Mouse (Mus musculus): ENCODE measurements around the gene Fam20c.

The Fam20c gene

DNA sequence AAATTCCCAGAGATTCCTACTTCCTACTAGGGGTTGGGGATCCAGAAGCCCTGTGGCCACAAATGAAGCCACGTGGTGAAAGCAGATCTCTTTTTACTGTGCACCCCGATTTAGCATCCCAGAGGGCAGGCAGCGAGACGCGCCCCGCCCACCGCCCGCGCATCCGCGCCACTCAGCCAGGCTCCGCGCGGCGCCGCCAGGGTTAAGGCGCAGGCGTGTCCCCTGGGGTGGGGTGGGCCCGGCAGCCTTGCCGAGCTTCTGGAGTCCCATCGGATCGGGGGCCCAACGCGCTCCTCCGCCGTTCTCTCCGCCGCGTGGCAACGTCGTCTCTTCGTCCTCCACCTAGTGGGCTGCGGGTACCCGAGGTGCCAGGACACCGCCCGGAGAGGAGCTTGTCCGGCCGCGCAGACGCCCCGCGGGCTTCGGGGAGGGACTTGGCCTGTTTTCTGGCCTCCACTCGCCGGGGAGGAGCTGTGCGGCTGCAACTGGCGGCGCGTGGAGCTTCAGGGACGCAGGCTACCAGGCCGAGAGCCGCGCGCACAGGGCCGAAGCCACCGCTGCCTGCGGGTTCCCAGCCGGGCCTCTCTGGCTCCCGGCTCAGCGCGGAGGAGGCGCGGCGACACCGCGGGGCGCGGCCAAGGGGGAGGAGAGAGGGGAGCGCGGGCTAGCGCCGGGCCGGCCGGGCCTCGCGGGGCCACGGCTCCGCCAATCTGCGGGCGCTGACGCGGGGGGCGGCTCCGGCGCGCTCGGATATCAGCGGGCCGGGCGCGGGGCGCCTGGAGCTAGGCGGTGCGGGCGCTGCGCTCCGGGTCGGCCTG lies at the start of gene Fam20c:
TSS of gene Fam20c (plus strand) at position 212 of the 818 bp plus-strand sequence.
- peak; percentile 72 for DNase-seq (ENCODE audit: low spot score)

DNA sequence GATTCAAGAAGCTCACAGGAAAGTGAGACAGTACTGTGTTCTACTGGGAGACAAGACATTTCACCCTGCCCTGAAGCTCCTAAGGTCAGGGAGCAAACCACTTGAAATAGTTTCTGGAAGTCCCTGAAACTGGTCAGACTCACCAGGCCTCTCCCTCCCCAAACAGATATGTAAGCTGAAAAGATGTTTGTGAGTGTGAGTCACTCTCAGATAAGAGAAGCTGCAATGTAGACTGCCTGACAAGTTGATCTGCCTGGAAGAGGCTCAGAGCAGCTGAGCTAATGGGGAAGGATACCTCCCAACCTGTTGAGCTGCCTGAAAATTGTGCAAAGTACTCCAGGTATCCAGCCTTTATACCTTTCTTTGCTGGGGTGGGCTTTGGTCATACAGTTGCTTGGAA lies 46.9 kb upstream of the Fam20c start:
- no peak for DNase-seq (ENCODE audit: low spot score)

DNA sequence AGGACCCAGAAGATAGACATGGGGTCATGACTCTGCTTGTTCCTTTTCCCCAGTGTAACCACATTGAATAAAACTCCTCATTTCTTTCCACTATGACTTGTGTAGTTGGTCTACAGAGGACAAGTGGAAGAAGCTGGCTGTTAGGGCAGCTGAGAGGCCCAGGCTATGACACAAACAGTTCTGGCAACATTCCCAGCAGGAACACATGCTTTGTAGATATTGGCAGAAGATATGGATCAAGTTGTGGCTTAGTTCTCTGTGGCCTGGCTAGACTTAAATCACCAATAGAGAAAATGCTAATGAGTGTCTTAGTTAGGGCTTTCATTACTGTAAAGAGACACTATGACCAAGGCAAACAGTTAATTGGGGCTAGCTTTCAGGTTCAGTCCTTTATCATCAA lies 45.7 kb upstream of the Fam20c start:
- DNase-seq (ENCODE audit: low spot score), result no peak

DNA sequence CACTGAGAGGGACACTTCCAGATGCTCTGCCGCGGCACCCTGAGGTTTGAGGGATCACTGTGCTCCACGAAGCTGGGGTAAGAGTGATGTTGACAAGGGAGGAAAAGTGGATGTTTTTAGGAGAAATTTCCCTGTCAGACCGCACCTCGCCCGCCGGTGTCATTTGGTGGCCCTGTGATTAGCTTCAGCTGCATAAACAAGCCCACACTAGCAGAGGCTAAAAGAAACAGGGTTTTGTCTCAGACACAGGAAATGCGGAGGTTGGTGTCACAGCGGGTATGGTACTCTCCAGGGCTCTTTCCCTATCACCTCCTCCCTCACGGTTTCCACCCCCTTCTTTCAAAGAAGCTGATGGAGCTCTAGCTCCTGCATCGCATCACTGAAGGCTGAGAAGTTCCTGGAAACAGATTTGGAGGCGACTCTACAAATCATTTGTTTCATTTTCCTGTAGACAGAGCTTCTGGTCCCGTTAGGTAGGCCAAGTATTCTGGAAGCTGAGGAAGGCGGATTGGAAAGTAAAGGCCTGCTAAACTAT lies 38.7 kb upstream of the Fam20c start:
- DNase-seq (ENCODE audit: low spot score), result no peak

DNA sequence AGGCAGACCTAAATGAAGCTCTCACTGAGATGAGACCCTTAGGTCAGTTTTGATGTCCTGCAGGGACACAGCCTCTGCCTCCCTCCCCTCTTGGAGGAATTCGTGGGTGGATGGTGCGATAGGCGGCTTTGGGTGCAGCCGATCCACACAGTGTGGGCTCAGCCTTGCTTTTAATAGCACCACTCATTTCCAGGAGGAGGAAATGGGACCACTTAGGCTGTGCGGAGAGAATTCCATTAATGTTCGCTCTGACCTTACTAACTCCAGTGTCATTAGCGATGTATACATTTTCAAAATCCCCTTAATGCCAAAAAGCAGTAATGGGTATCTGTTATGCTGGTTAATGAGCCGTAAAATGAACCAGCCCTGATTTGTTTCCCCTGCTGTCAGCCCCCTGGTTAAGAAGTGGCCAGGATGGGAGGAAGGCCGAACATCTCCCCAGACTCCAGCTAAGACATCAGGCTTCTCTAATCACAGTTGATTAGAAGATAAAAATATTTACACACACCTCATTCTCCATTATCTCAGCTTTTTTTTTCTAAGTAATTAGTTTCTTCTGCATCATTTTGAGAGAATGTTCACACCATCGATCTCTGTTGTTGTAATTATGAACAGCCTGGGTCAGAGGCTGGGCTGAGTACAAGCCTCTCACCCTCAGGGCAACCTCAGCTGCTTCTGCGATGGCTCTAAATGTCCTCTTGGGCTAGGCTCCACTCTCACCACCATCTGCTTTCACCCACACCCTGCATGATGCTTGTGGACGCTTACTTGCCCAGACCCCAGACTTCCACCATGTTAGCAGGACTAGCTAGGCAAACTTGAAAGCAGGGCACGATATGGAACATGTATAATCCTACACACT lies 33.8 kb upstream of the Fam20c start:
- DNase-seq (ENCODE audit: low spot score), result no peak

DNA sequence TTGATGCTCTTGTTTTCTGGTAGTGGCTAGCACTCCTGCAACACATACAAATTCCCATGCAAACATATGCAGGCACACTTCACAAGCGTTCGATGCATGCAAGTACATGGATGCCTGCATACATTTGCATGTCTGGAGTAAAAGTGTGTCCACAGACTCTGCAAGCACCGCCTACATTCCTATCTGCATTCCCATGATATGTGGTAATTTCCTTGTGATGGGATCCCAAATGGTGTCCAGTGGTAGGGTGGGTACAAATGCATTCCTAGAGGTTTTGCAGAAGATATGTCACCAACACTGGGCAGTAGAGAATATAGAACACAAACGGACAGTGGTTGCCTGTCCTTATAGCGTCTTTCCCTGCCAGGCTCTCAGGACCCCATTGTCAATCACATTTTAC lies 29.9 kb upstream of the Fam20c start:
- no peak for DNase-seq (ENCODE audit: low spot score)

DNA sequence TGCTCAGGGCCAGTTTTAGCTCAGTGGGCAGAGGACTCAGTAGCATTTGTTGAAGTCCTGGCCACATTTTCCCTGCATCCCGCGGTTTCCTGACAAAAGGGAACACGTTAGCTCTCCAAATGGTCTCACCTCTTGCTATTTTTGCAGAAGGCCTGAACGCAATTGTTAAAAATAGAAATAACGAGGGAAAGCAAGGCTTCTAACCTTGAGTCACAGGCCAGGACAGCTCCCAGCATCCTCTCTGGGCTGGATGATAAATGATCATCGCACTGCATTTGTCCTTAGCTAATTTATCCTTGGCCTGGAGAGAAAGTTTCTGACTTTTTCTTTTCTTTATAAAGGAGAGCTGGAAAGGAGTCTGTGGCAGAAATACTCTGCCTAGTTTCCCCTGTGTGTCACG lies 29.2 kb upstream of the Fam20c start:
- no peak for DNase-seq (ENCODE audit: low spot score)

DNA sequence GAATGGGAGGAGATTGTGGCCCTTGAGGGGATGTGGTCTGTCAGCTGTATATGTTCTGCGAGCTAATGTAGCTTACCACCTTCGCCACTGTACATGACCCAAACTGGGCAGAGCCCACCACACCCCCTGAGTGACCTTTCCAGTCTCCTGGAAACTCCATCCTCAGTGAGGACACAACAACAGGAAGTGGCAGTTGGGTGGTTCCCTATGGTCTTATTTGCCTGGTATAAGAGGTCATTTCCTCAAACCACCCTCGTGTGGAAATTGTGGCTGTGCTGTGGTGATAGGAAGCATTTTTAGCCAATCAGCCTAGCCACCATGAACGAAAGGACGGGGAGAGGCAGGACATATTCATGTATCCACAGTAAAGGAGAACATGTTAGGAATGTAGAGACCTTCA lies 23.5 kb upstream of the Fam20c start:
- DNase-seq (ENCODE audit: low spot score), result no peak

DNA sequence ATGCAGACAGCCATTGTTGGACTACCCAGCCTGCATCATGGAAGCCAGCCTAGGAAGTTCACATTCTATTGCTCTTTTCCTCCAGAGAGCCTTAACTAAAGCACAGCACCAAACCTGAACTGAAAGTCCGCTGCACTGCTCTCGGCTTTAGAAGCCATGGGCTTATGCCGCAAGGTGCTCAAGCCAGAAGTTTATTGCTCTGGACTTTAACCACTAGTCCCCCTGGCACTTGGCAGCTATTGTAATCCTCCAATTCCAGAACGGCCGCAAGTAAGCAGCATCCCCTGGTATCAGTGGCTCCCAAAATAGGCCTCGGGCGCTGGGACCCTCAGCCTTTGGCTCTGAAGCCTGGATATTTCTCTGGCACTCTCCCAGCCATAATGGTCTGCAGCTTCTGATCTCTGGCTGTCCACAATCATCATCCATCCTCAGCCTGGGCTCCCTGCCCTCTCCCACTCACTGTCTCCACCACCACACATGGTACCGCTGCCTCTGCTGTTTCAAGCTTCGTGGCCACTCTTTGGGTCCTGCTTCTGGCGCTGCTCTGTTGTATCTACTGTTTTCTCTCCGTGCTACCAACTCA lies 20.9 kb upstream of the Fam20c start:
- no peak for DNase-seq (ENCODE audit: low spot score)

DNA sequence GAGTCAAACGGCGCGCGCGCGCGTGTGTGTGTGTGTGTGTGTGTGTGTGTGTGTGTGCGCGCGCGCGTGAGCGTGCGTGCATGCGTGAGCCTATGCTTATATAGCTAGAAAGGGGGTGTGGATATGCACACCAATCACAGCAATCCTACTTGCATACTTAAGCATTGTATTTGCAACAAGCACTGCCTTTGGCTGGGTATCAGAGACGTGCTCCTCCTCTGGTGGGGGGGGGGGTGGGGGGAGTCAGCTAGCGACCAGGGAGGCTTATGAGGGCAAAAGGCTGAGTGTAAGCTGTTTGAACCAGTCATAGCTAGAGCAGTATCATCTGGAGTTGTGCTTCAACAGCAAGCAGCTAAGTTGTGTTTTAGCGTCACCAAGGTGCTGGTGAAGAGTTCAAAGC lies 20.3 kb upstream of the Fam20c start:
- no peak for DNase-seq (ENCODE audit: low spot score)

DNA sequence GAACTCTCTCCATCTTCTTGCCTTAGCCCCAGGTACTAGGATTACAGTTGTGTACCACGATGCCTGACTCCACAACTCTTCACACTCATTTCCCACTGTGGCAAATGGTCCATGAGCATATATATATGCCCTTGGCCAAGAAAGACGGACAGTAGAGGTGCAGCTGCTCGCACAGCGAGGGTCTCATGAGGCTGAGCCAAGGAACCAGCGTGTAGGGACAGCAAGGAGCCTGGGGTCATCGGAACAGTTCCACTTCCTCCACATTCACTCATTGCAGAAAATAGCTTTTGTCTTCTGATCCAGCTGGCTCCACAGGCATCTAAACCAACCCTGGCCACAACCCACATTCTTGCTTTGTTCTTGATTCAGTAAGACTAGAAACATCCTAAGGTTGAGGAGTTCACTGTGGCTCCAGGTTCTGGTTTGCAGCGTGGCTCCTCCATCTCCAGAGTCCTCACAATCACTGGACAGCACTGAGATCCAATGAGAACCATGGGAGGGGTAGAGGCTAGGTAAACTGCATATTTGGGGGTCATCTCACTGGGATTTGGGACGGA lies 19.0 kb upstream of the Fam20c start:
- DNase-seq (ENCODE audit: low spot score), result no peak

DNA sequence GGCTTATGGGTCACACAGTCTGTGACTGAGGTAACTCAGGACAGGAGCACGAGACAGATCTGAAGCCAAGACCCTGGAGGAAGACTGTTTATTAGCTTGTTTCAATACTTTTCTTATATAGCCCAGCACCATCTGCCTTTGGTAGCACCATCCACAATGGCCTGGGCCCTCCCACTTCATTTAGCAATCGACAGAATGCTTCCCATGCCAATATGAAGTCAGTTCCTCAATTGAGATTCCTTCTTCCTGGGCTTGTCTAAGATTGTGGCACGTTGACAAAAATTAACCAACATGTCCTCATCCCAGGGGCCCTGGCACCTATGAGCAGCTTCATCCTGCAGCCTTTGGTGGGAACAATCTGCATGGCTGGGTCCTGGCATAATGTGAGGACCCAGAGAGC lies 14.2 kb upstream of the Fam20c start:
- DNase-seq (ENCODE audit: low spot score), result no peak

DNA sequence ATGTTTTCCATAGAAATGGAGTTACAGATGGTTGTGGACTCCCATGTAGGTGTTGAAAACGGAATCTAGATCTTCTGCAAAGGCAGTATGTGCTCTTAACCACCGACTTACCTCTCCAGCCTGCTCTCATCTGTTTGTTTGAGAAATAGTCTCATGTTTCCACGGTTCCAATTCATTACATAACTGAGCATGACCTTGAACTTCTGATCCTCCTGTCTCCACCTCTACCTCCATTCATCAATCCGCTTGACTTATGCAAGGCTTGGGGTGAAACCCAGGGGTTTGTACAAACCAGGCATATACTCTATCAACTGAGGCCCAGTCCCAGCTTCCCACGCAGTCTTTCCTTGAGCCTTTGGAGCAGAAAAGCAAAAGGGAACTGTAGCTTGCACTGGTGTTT lies 12.8 kb upstream of the Fam20c start:
- DNase-seq (ENCODE audit: low spot score), result no peak

DNA sequence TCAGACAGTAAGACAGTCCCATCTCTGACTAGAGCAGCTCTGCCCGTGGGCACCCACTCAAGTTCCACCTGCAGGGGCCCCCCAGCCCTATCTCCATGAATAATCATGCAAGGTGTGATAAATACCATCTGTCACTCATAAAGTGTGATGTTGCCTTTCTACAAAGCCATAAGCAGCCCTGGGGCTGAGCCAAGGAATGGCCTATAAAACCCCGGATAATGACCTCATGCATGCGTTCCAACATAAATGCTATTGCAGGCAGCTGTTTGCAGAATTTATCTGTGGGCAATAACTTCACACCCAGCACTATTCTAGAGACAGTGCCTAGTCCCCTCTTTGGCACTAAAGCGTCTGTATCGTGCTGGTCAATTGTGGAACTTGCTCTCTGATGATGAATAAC lies 12.0 kb upstream of the Fam20c start:
- DNase-seq (ENCODE audit: low spot score), result no peak

DNA sequence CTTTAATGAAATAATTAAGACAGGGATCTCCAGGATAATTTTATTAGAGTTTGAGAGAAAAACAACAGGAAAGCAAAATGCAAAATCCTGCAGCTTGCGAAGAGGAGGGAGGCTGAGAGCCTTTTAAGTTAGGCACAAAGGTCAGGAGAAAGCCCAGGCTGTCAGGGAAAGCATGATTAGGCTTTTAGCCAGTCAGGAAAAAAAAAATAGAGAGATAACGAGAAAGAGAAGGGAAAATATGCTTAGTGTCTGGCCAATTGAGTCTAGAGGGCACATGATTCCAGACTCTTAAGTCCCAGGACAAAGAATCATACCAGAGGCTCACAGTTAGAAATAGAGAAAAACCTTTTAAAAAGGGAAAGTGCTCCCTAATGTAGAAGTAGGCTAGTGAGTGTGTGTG lies 10.7 kb upstream of the Fam20c start:
- DNase-seq (ENCODE audit: low spot score), result no peak

DNA sequence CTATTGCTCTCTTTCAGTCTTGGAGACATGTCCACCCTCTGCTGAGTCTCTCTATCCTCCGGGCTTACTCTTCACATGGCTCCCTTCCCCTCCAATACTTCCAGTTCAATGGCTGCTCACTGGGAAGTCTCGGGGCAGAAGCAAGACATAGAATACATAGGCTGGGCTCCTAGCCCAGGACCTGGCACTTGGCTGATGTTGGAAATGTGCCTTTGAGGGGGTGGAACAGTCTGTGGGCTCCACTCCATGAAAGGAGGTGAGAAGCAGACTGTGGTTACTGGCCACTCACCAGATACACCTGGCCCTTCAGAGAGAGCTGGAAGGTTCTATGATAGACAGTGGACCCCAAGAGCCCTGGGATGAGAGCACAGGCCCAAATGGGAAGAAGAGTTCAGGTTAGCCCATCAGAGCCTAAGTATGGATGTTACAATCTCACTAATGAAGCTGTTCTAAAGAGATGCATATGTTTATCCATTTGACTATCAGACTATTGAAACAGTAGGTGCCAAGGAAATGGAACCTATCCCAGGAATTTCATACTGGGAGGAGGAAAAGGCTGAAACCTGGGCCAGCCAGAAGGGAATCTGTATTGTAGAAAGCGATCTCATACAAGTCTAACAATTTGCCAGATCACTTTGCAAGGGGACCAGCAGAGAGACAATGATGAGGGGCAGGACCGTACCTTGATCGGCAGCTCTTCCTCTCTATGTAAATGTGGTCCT lies 8.8 kb upstream of the Fam20c start:
- DNase-seq (ENCODE audit: low spot score), result no peak

DNA sequence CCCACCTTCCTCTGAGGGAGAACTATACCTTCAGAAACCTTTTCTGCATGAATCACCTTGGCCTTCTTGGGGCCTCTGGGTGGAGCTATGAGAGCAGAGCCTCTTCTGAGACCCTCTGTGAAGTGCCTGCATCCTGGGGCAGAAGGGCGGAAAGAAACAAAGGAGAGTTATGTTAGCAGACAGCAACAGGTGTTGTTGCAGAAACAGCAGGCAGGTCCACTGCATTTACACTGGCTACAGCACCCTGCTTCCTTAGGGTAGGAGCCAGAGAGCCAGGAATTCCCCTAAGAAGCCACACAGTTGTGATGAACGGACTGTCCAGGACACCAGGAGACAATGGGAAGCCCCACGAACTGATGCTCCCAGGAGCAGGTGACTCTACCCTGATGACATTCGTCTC lies 1.0 kb upstream of the Fam20c start:
- no peak for DNase-seq (ENCODE audit: low spot score)

DNA sequence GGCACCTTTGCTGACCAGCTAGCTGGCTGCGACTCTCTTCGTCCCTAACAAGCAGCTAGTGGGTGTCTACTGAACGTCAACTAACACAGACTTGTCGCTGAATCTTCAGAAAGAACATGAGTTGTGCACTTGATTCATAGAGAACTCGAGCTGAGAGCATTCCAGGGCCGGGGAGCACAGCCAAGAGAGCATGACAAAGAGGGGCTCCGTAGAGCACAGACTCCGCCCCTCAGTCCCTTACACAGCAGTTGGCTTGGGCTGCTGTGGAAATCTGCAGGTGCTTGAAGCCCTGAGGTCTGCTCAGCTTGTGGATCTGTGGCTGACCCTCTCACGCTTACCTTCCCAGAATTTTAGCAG lies 390 bp upstream of the Fam20c start:
- DNase-seq (ENCODE audit: low spot score), result no peak

DNA sequence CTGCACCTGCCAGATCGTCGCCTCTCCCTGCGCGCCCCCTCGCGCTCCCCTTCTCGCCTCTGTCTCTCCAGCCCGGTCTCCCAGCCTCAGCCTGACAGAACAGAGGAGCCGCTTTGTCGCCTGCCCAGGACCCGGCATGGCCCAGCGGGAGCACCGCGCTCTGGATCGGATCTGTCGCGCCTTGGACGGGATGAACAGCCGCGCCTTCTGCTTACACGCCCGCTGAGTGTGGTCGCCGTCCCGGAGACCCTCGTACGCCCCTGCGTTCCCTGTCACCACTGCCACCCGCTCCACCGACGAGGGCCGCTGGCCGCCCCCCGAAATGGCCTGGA lies 773 bp downstream of the Fam20c start:
- no peak for DNase-seq (ENCODE audit: low spot score)

DNA sequence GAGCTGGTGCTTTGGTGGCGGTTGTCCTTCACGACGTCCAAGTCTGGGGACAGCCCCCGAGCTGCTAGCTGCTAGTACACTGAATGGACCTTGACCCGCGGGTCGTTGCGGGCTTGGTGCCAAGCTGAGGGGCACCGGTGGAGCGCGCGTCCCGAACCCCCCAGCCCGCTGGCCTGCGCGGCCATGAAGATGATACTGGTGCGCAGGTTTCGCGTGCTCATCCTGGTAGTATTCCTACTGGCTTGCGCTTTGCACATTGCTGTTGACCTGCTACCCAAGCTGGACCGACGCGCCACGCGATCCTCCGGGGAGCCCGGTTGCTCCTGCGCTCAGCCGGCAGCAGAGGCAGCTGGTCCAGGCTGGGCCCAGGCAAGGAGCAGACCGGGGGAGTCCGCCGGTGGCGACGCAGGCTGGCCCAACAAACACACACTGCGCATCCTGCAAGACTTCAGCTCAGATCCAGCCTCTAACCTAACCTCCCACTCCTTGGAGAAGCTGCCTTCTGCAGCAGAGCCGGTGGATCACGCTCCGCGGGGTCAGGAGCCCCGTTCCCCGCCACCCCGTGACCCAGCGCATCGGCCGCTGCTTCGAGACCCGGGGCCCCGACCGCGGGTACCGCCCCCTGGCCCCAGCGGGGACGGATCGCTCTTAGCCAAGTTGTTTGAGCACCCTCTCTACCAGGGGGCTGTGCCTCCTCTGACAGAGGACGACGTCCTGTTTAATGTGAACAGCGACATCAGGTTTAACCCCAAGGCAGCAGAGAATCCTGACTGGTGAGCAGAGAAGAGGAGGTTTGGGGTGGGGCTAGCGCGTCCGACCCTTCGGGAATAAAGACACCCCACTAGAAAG lies 1.4 kb downstream of the Fam20c start:
- DNase-seq (ENCODE audit: low spot score), result no peak
